Mouse (Mus musculus): Measurements from ENCODE around the gene Celf6.

Celf6 gene

GRCm38 (mm10) chr9:59577844-59578504 is at the start of gene Celf6:
Gene Celf6, plus strand, starts transcription at chr9:59577917.
- peak; percentile 62 for DNase-seq (ENCODE audit: low spot score)

GRCm38 (mm10) chr9:59528274-59528673 is 49.4 kb upstream of the Celf6 start:
- DNase-seq (ENCODE audit: low spot score): no peak

- DNase-seq (ENCODE audit: low spot score): no peak
Observed at GRCm38 (mm10) chr9:59531645-59532044, 46.1 kb upstream of the Celf6 start.

- no peak for DNase-seq (ENCODE audit: low spot score)
Observed at GRCm38 (mm10) chr9:59533422-59533821, 44.3 kb upstream of the Celf6 start.

- DNase-seq (ENCODE audit: low spot score): peak; percentile 29
Observed at GRCm38 (mm10) chr9:59533889-59534288, 43.8 kb upstream of the Celf6 start.

- DNase-seq (ENCODE audit: low spot score): no peak
Observed at GRCm38 (mm10) chr9:59537651-59538050, 40.1 kb upstream of the Celf6 start.

GRCm38 (mm10) chr9:59539441-59540137 is 38.1 kb upstream of the Celf6 start, which contains the start of the genes Hexa and Tmem202:
Gene Hexa, plus strand, starts transcription at chr9:59539540.
Gene Tmem202, minus strand, starts transcription at chr9:59539847.
- peak; percentile 77 for DNase-seq (ENCODE audit: low spot score)

GRCm38 (mm10) chr9:59541617-59542016 is 36.1 kb upstream of the Celf6 start:
- DNase-seq (ENCODE audit: low spot score): no peak

- DNase-seq (ENCODE audit: low spot score): no peak
Observed at GRCm38 (mm10) chr9:59542766-59543324, 34.9 kb upstream of the Celf6 start.

- DNase-seq (ENCODE audit: low spot score): no peak
Observed at GRCm38 (mm10) chr9:59544739-59545138, 33.0 kb upstream of the Celf6 start.

- DNase-seq (ENCODE audit: low spot score): no peak
Observed at GRCm38 (mm10) chr9:59547869-59548268, 29.8 kb upstream of the Celf6 start.

GRCm38 (mm10) chr9:59548961-59549487 is 28.7 kb upstream of the Celf6 start:
- DNase-seq (ENCODE audit: low spot score): no peak

GRCm38 (mm10) chr9:59550077-59550476 is 27.6 kb upstream of the Celf6 start:
- DNase-seq (ENCODE audit: low spot score): no peak

GRCm38 (mm10) chr9:59551017-59551416 is 26.7 kb upstream of the Celf6 start:
- DNase-seq (ENCODE audit: low spot score): no peak

- no peak for DNase-seq (ENCODE audit: low spot score)
Observed at GRCm38 (mm10) chr9:59551620-59552031, 26.1 kb upstream of the Celf6 start.

- DNase-seq (ENCODE audit: low spot score): no peak
Observed at GRCm38 (mm10) chr9:59552610-59553009, 25.1 kb upstream of the Celf6 start.

- no peak for DNase-seq (ENCODE audit: low spot score)
Observed at GRCm38 (mm10) chr9:59553719-59554118, 24.0 kb upstream of the Celf6 start.

GRCm38 (mm10) chr9:59565600-59565999 is 12.1 kb upstream of the Celf6 start:
- peak; percentile 65 for DNase-seq (ENCODE audit: low spot score)

- DNase-seq (ENCODE audit: low spot score): peak; percentile 48
Observed at GRCm38 (mm10) chr9:59567111-59567510, 10.6 kb upstream of the Celf6 start.

- DNase-seq (ENCODE audit: low spot score): no peak
Observed at GRCm38 (mm10) chr9:59571852-59572251, 5.9 kb upstream of the Celf6 start.

GRCm38 (mm10) chr9:59577401-59577800 is 316 bp upstream of the Celf6 start:
- no peak for DNase-seq (ENCODE audit: low spot score)

GRCm38 (mm10) chr9:59578505-59578867 is 769 bp downstream of the Celf6 start:
- no peak for DNase-seq (ENCODE audit: low spot score)

- peak; percentile 53 for DNase-seq (ENCODE audit: low spot score)
Observed at GRCm38 (mm10) chr9:59584871-59585308, 7.2 kb downstream of the Celf6 start.
